Mouse (Mus musculus): Measurements from ENCODE around the gene Acox2. TPM values are rescaled to one million over a fixed set of nuclear protein-coding genes. Genes with fewer than 3 reads are reported as not detected.

Acox2 gene
- total RNA-seq, 2 experiments from 2014 or later, result 0.64 to 0.69 TPM

Other genes with a start within 250 kb of the Acox2 start
- 10 to 100 TPM; 28.0 TPM for gene Rpp14, start 179.0 kb downstream of the Acox2 start, total RNA-seq (2021)
- 10 to 100 TPM; 12.7 to 14.0 TPM for gene Pxk, start 161.1 kb downstream of the Acox2 start, total RNA-seq (2021)
- 100 to 1,000 TPM; 272 to 299 TPM for gene Pdhb, start 86.3 kb downstream of the Acox2 start, total RNA-seq (2021)
- gene Kctd6, start 45.2 kb downstream of the Acox2 start, total RNA-seq (2021), result 1 to 10 TPM; 7.7 to 8.4 TPM
- 1 to 10 TPM; 4.5 to 6.8 TPM for gene Fam107a, start 58.7 kb upstream of the Acox2 start, total RNA-seq (2021)
- not detected for gene Oit1, start 119.4 kb upstream of the Acox2 start, total RNA-seq (2021)

Measured in gastrocnemius, adult 18-20 months (tissue).